Mouse (Mus musculus): ENCODE results near the gene Car15.

Gene Car15

DNA sequence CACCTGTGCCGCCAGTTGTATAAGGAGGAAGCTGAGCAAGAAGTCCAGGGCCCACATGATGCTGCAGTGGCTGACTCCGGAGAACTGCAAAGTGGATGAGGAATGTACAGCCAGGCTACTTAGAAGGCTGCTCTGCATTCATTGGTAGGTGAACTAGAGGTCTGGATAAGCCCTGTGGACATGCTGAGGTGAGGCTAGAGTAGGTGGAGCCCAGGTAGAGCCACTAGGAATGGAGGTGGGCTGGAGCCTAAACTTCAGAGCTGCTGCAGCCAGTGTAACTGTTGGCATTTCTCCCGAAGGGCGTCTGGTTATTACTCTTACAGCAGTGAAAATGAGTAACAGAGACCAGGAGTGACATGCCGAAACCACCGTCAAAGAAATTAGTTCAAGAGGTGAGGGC, at the start of gene Car15:
Car15 (minus strand) TSS at position 314 of the 400 bp plus-strand sequence.
- no peak for DNase-seq (ENCODE audit: low spot score in 2 of 2)

GRCm38 (mm10) chr16:17884116-17884515, 46.0 kb upstream of the Car15 start:
- no peak for DNase-seq (ENCODE audit: low spot score in 2 of 2)

GRCm38 (mm10) chr16:17882196-17882595, 44.0 kb upstream of the Car15 start:
- no peak for DNase-seq (ENCODE audit: low spot score in 2 of 2)

- DNase-seq (ENCODE audit: low spot score in 2 of 2): no peak
Observed at GRCm38 (mm10) chr16:17879571-17879970, 41.4 kb upstream of the Car15 start.

DNA sequence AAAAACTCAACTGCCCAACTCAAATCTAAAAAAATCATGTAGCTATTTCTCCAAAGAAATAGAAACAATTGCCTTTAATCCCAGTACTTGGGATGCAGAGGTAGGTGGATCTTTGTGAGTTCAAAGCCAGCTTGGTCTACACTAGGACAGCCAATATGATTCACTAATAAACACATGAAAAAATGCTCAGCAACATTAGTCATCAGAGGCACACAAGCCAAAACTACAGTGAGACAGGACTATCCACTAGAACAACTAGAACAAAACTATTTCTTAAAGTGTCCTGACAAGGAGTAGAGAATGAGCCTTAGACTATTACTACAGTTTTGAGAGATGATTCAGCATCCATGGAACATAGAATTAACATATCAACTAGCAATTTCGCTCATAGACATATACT, 37.9 kb upstream of the Car15 start:
- DNase-seq (ENCODE audit: low spot score in 2 of 2): no peak

GRCm38 (mm10) chr16:17875174-17875573, 37.0 kb upstream of the Car15 start:
- DNase-seq (ENCODE audit: low spot score in 2 of 2): no peak

- no peak for DNase-seq (ENCODE audit: low spot score in 2 of 2)
Observed at GRCm38 (mm10) chr16:17872995-17873394, 34.8 kb upstream of the Car15 start.

DNA sequence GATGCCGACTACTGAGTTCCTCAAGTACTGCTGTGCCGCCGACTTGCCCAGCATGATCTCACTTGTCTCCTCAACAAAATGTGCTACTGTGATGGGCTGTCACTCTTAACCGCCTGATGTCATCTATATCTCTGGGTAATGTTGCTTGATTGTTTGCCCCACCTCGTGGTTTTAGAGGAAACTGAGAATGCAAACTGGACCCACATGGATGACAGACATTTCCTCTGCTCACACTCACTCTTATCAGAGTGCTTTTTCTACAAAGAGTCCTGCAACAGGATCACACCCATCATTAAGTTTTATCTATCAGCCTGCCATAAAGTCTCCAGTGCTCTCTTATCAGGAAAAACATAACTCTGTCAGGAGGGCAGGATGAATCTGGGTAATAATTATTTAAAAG, 33.1 kb upstream of the Car15 start:
- DNase-seq (ENCODE audit: low spot score in 2 of 2): no peak

GRCm38 (mm10) chr16:17865770-17866169, 27.6 kb upstream of the Car15 start:
- no peak for DNase-seq (ENCODE audit: low spot score in 2 of 2)

- DNase-seq (ENCODE audit: low spot score in 2 of 2): no peak
Observed at GRCm38 (mm10) chr16:17865293-17865692, 27.1 kb upstream of the Car15 start.

DNA sequence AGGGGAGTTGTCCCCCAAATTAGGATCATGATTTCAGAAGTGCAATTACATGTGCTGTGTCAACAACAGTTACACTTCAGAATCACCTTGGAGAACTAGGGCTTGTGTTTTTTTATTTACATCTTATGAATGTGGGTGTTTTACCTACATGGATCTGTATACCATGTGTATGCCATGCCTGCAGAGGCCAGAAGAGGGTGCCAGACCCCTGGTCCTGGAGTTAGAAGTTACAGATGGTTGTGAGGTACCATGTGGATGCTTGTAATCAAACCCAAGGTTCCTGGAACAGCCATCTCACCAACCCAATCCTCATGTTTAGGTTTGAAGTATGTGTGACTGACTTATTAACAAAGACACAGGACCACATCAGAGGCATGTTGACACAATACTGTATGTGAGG, 20.4 kb upstream of the Car15 start:
- DNase-seq (ENCODE audit: low spot score in 2 of 2): no peak

- no peak for DNase-seq (ENCODE audit: low spot score in 2 of 2)
Observed at GRCm38 (mm10) chr16:17857157-17857556, 19.0 kb upstream of the Car15 start.

DNA sequence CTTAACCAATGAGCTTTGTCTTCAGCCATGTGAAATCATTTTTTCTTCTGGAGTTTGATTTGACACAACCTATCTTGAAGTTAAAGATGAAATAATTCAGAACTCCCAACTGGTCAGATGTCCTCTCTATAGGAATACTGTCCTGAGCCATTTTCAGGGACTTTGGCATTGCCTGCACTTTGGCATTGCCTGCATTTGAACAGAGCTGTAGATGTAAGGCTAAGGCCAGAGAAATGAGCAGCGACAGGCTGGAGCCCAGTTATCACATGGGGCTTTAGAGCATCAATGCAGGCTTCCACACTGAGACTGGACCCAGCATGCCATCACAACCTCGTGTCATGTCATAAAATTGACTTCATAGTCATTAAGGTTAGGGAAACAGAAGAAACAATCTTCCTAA, 15.1 kb upstream of the Car15 start:
- DNase-seq (ENCODE audit: low spot score in 2 of 2): no peak

DNA sequence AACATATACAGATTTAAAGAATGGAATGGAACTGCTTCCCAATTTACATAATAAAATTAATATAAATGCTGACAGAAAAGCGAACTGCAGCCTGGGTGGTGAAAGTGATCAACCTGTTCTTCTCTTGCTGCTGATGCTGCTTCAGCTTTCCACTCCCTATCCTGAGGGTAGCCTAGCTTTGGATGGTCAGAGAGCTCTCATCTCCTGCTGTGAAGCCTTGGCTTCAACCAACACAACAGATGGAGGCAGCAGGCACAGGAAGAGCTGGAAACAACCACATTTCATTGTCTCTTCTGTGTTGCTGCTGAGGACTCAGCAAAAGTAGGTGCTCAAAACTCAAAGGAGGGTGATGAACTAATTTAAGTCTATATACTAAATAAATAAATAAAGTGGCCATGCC, 13.7 kb upstream of the Car15 start:
- no peak for DNase-seq (ENCODE audit: low spot score in 2 of 2)

DNA sequence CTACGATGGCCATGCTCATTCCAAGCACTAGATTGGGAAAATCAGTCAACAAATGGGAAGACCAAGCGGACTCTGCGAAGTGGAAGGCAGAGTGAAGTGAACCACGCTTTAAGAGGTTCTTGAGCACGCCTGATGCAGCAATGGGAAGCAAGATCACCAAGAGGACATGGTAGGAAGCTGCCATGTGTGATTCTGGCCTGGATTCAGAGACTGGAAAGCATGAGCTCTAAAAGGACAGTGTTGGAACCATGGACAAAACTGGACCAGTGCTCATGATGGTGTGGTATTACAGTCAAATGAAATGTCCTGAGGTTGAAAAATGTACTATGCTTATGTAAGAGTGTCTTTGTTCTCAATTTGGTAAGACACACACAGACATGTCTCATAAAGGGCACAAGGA, 13.2 kb upstream of the Car15 start:
- DNase-seq (ENCODE audit: low spot score in 2 of 2): no peak

DNA sequence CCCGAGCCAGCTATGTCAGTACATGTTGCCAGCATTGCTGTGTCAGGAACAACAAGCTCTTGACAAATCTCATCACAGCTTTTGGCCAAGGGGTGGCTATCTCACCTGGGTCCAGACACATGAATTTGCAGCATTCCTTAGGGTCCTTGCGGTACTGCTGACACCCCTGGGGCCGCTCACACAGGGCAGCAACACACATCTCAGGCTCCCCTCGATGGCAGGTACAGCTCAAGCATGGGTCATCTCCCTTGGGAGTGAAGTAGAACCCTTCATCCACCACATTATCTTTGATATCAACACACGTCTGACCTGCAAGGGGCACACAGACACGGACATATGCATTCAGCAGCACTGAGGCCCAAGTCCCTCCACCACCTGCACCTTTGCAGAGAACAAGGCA, 11.3 kb upstream of the Car15 start:
- no peak for DNase-seq (ENCODE audit: low spot score in 2 of 2)

- no peak for DNase-seq (ENCODE audit: low spot score in 2 of 2)
Observed at GRCm38 (mm10) chr16:17848928-17849327, 10.8 kb upstream of the Car15 start.

DNA sequence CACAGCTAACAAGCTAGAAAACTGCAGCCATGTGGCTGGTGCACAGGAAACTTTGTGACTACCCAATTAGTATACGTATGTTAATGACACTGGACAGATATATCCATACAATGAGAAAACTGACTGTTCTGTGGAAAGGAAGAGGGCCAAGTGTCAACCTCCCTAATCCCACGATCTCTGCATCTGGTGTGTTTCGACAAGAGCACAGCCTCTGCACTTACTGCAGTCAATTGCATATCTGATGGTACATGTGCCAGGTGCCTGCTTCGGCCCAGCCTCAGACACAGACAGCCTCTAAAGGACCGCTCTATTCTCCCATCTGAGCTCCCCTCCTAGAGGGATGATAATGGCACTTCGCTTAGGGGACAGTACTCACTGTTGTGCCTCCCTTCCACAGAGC, 10.3 kb upstream of the Car15 start:
- DNase-seq (ENCODE audit: low spot score in 2 of 2): no peak

GRCm38 (mm10) chr16:17843701-17844365, 5.7 kb upstream of the Car15 start:
- DNase-seq (ENCODE audit: low spot score in 2 of 2): no peak

GRCm38 (mm10) chr16:17842437-17842836, 4.3 kb upstream of the Car15 start:
- no peak for DNase-seq (ENCODE audit: low spot score in 2 of 2)

DNA sequence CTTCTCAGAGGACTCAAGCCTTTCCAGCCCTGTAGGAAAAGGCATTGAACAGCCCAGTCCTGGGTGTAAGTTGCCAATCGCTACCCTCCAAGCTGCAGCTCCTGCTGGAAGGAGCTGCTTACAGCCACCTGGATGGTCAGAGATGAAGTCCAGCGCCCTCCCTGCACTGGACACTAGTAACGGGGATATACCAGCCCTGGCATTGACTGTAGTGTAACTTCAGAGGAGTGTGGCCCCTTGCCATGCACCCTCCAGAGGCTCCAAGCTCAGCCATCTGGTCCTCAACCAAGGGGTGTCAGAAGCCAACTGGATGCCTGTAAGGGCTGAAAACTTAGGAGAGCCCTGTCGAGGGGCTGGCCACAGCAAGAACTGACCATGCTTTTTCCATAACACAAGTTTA, 1.8 kb upstream of the Car15 start:
- DNase-seq (ENCODE audit: low spot score in 2 of 2): no peak

DNA sequence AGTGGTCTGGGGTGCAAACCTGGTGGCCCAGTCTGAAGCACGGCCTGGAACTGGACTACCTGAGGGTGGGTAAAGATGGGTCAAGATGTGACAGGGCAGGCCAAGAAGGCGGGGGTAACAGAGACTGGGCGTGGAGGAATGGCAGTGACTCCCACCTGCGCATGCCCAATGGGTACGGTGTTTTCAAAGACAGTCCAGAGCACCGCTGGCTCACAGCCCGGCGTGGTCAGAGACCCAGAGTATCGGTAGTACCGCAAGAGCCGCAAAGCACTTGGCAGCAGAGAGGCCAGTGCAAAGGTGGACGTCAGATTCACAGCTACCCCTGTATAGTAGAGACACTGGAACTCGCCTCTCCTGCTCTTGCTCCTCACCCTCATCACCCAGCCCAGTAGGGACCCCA, 2.7 kb downstream of the Car15 start:
- no peak for DNase-seq (ENCODE audit: low spot score in 2 of 2)

DNA sequence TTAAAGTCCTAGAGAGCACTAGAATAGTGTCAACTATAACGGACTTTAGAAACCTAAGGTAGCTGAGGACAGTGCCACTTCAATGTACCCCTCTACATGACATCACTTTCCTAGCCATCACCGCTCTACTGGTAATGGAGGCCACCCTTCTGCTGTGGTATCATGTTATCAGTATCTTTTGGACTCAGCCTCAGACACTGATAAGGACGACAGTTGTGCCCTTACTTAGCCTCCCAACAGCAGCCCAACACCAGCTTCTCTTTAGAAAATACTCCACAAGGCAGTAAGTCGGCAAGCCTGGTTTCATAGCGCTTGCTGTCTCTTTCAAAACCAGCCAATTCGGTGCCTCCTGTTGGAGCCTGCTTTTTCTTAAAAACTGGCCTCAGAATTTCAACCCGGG, 3.6 kb downstream of the Car15 start:
- no peak for DNase-seq (ENCODE audit: low spot score in 2 of 2)

DNA sequence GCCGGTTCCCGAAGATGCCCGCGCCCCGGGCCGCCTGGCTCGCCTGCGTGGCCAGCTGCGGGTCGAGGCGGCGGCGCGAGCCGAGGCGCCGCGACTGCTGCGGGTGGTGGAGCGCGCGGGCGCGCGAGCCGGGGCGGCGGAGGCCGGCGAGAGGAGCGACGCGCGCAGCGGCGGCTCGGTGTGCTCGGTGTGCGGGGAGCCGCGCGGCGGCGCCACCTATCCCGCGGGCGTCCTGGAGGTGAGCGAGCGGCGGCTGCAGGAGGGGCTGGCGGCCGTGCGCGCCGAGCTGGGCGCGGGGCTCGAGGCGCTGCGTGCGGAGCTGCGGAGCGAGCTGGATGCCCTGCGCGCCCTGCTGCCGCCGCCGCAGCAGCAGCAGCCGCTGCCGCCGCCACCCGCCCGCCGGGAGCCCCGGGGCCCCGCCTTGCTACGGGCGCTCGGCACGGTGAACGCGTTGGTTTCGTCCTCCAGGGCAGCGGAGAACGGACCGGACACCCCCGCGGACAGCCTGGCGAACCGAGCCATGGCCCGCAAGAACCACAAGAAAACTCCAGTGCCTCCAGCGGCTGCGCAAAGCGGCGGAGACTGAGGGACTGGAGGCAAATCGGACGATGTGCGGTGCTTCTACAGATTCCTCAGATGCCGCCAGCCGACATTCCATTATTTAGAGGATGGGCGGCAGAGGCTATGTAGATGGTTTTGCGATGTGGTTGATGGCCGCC, 4.3 kb downstream of the Car15 start:
- DNase-seq (ENCODE audit: low spot score in 2 of 2): peak in 1 of 2 experiments; percentile 46
